Mouse (Mus musculus) hindbrain, embryonic 11.5 days (tissue): ENCODE measurements around the gene Inpp4b. TPM values are rescaled to one million over a fixed set of nuclear protein-coding genes. Genes with fewer than 3 reads are reported as not detected.

Experiments used
- ATAC-seq: fragments of 200-750 bp; cut with Nextera tagmentation; 2 replicates; pipeline ENCODE4 v1.8.0; 2017; ENCODE audit warnings: mild to moderate bottlenecking, moderate TSS enrichment, moderate library complexity; ENCODE audit not compliant: low FRiP score
- DNase-seq: peaks from one replicate; pipeline ENCODE4 v3.0.0-alpha.2; 2015; ENCODE audit warnings: low spot score
- H3K27ac ChIP-seq: fragments of 300-500 bp; sonication (generic); 2 replicates; pipeline ENCODE4 v1.5.1; 2014; ENCODE audit warnings: mild to moderate bottlenecking, low read depth, low read length
- H3K27me3 ChIP-seq: fragments of 300-500 bp; sonication (generic); 2 replicates; pipeline ENCODE4 v1.6.1; 2014; ENCODE audit warnings: mild to moderate bottlenecking, low read length, moderate library complexity, mixed read lengths; ENCODE audit not compliant: control insufficient read depth, insufficient read depth
- H3K36me3 ChIP-seq: fragments of 300-500 bp; sonication (generic); 2 replicates; pipeline ENCODE4 v1.6.1; 2014; ENCODE audit warnings: mild to moderate bottlenecking, low read length, moderate library complexity, mixed read lengths; ENCODE audit not compliant: control insufficient read depth, insufficient read depth
- H3K4me1 ChIP-seq: fragments of 300-500 bp; sonication (generic); replicated peaks from 2 replicates; pipeline ENCODE4 v1.6.1; 2014; ENCODE audit warnings: low read length, mixed read lengths; ENCODE audit not compliant: control insufficient read depth, insufficient read depth
- H3K4me2 ChIP-seq: fragments of 300-500 bp; sonication (generic); replicated peaks from 2 replicates; pipeline ENCODE4 v1.6.1; 2014; ENCODE audit warnings: mild to moderate bottlenecking, low read depth, low read length
- H3K4me3 ChIP-seq: fragments of 300-500 bp; sonication (generic); 2 replicates; pipeline ENCODE4 v1.5.1; 2014; ENCODE audit warnings: low read depth, low read length
- H3K9ac ChIP-seq: fragments of 300-500 bp; sonication (generic); 2 replicates; pipeline ENCODE4 v1.6.1; 2014; ENCODE audit warnings: low read depth, low read length
- H3K9me3 ChIP-seq: fragments of 300-500 bp; sonication (generic); 2 replicates; pipeline ENCODE4 v1.6.1; 2016; ENCODE audit warnings: low read length; ENCODE audit not compliant: control insufficient read depth
- WGBS: fragments of 180-500 bp; shearing (Covaris S2); extraction: QIAGEN DNeasy Blood & Tissue Kit; methylation state at CpG from one replicate; pipeline ENCODE4 v1.1.7; 2014; 5-methylcytosine and 5-hydroxymethylcytosine counted together
- polyA plus RNA-seq: library from polyadenylated mRNA; unstranded; fragments of >200 nt; fragmentation: Nextera tagmentation; extraction: Ambion mirVana; gene quantifications from 2 replicates; pipeline ENCODE4 v1.2.1, GENCODE M21; 2014

Gene Inpp4b
- polyA plus RNA-seq, 1 experiment from 2014 or later: 7.0 TPM

- Histone ChIP-seq H3K9ac (no peak overlapping the region), H3K36me3 (no peaks in the 10 kb centered on the region), H3K4me3 (no peak overlapping the region), H3K9me3 (no peaks in the 10 kb centered on the region), H3K4me1 (no peaks in the 10 kb centered on the region), H3K4me2 (no peak overlapping the region), H3K27ac (no peak overlapping the region), H3K27me3 (no peaks in the 10 kb centered on the region)
- ATAC-seq (no peak), DNase-seq (no peak)
- 89% methylated on average over 5 of the region's 5 CpGs for WGBS
Measured at GRCm38 (mm10) chr8:81946812-81947211, 604.5 kb downstream of the Inpp4b start.

DNA sequence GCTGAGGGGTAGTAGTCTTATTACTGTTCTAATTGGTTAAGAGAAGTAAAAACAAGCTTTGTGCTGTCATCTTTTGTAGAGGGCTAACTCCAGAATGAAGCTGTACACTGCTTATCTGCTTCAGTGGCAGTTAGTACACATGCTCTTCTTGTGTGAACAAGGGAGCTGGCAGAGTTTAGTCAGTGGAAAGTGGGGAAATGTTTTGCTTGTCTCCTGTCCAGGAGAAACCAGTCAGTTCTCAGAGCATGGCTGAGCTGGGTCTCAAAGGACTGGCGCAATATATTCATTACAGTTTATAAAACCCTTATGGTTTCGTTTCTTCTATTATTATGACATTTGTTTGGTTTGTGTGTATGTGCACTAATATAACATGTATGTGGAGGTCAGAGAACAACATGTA, 610.7 kb downstream of the Inpp4b start:
- H3K36me3 ChIP-seq: no peaks in the 10 kb centered on the region
- 94% methylated on average over 2 of the region's 2 CpGs for WGBS
- ATAC-seq (no peak), DNase-seq (no peak)
- H3K4me1 ChIP-seq: no peaks in the 10 kb centered on the region
- H3K9me3 ChIP-seq: no peaks in the 10 kb centered on the region
- H3K27ac ChIP-seq: no peak overlapping the region
- H3K9ac ChIP-seq: no peak overlapping the region
- no peak overlapping the region for H3K4me2 ChIP-seq
- no peaks in the 10 kb centered on the region for H3K27me3 ChIP-seq
- no peak overlapping the region for H3K4me3 ChIP-seq

- Histone ChIP-seq H3K36me3 (no peaks in the 10 kb centered on the region), H3K4me3 (no peak overlapping the region), H3K9me3 (no peaks in the 10 kb centered on the region), H3K4me2 (no peak overlapping the region), H3K9ac (no peak overlapping the region), H3K27ac (no peak overlapping the region), H3K4me1 (no peaks in the 10 kb centered on the region), H3K27me3 (no peaks in the 10 kb centered on the region)
- 65% methylated on average over 8 of the region's 8 CpGs for WGBS
- DNase-seq: peak; percentile 3
- ATAC-seq: no peak
Measured at GRCm38 (mm10) chr8:81985128-81985665, 642.8 kb downstream of the Inpp4b start.

GRCm38 (mm10) chr8:81992966-81993365, 650.6 kb downstream of the Inpp4b start:
- no peaks in the 10 kb centered on the region for H3K9me3 ChIP-seq
- H3K27ac ChIP-seq: no peak overlapping the region
- H3K36me3 ChIP-seq: no peaks in the 10 kb centered on the region
- 90% methylated on average over 3 of the region's 3 CpGs for WGBS
- ATAC-seq (no peak), DNase-seq (no peak)
- H3K27me3 ChIP-seq: no peaks in the 10 kb centered on the region
- no peak overlapping the region for H3K4me2 ChIP-seq
- no peak overlapping the region for H3K4me3 ChIP-seq
- no peak overlapping the region for H3K9ac ChIP-seq
- no peaks in the 10 kb centered on the region for H3K4me1 ChIP-seq

DNA sequence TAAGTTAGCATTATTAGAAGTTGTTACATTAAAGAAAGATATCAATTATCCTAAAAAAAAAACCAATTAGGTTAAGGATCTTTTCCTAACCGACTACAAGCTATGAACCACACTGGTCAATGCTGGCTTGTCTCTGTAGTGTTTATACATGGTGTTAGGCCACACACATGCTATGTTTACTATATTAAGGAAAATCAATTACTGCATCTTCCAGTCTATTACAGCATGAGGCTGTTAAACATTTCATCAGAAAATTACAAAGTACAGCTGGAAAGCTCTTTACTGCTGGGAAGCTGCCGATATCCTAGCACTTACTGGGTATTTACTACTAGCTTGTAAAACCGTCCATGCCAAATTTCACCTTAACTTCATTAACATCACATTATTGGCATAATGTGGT, 653.9 kb downstream of the Inpp4b start:
- ATAC-seq: no peak
- H3K27me3 ChIP-seq: no peaks in the 10 kb centered on the region
- no peak overlapping the region for H3K4me2 ChIP-seq
- no peak overlapping the region for H3K9ac ChIP-seq
- DNase-seq: no peak
- H3K4me1 ChIP-seq: no peaks in the 10 kb centered on the region
- no peak overlapping the region for H3K4me3 ChIP-seq
- H3K36me3 ChIP-seq: no peaks in the 10 kb centered on the region
- 86% methylated on average over 3 of the region's 3 CpGs for WGBS
- H3K27ac ChIP-seq: no peak overlapping the region
- no peaks in the 10 kb centered on the region for H3K9me3 ChIP-seq

GRCm38 (mm10) chr8:81996823-81997222, 654.5 kb downstream of the Inpp4b start:
- WGBS: 94% methylated on average over 1 of the region's 1 CpGs
- Histone ChIP-seq H3K27me3 (no peaks in the 10 kb centered on the region), H3K4me2 (no peak overlapping the region), H3K4me1 (no peaks in the 10 kb centered on the region), H3K27ac (no peak overlapping the region), H3K9ac (no peak overlapping the region), H3K4me3 (no peak overlapping the region), H3K36me3 (no peaks in the 10 kb centered on the region), H3K9me3 (no peaks in the 10 kb centered on the region)
- ATAC-seq (no peak), DNase-seq (no peak)

GRCm38 (mm10) chr8:82004158-82004557, 661.8 kb downstream of the Inpp4b start:
- no peaks in the 10 kb centered on the region for H3K9me3 ChIP-seq
- H3K27ac ChIP-seq: no peak overlapping the region
- WGBS: 76% methylated on average over 4 of the region's 4 CpGs
- no peaks in the 10 kb centered on the region for H3K36me3 ChIP-seq
- no peaks in the 10 kb centered on the region for H3K4me1 ChIP-seq
- no peak overlapping the region for H3K9ac ChIP-seq
- peak; percentile 57; the same call in 1 of the 2 replicates for ATAC-seq
- no peaks in the 10 kb centered on the region for H3K27me3 ChIP-seq
- H3K4me2 ChIP-seq: no peak overlapping the region
- H3K4me3 ChIP-seq: no peak overlapping the region
- no peak for DNase-seq

DNA sequence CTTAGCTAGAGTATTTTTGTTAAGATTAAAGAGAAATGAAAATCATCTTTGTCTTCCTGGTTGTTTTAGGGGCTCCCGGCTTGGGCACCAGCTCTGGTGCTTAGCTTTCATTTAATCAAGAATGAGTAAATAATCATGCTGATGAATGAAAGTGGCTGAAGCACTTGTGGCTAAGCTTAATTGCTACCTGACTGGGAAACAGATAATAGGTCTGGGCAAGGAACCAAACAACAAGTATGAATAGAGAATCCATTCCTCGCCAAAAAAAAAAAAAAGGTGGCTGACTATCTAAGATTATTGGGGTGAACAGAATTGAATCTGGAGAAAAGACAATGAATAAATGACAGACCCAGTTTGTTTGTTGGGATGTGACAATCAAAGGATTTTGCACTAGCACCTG, 663.1 kb downstream of the Inpp4b start:
- Histone ChIP-seq H3K36me3 (no peaks in the 10 kb centered on the region), H3K27ac (no peak overlapping the region), H3K9ac (no peak overlapping the region), H3K4me3 (no peak overlapping the region), H3K4me1 (no peaks in the 10 kb centered on the region), H3K4me2 (no peak overlapping the region), H3K27me3 (no peaks in the 10 kb centered on the region), H3K9me3 (no peaks in the 10 kb centered on the region)
- ATAC-seq (no peak), DNase-seq (no peak)
- 90% methylated on average over 2 of the region's 2 CpGs for WGBS

DNA sequence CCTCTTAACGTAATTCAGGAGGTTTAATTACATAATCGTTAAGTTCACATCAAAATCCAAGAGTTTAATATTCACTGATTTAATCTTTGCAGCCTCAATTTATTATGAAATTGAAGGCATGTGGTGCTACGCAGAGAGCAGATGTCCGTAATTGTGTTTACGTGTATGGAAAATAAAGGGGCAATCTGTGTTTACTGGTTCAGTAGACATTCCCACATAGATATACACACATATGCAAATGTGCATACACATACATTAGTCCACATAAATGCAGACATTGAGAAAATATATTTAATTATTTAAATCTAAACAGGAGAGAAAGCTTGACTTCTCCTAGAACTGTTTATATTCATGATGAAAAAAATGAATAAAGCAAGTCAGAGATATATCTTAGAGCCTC, 675.4 kb downstream of the Inpp4b start:
- H3K27me3 ChIP-seq: no peaks in the 10 kb centered on the region
- H3K4me2 ChIP-seq: no peak overlapping the region
- DNase-seq (no peak), ATAC-seq (no peak)
- H3K4me1 ChIP-seq: no peaks in the 10 kb centered on the region
- H3K4me3 ChIP-seq: no peak overlapping the region
- H3K9me3 ChIP-seq: no peaks in the 10 kb centered on the region
- no peaks in the 10 kb centered on the region for H3K36me3 ChIP-seq
- 90% methylated on average over 5 of the region's 5 CpGs for WGBS
- H3K9ac ChIP-seq: no peak overlapping the region
- no peak overlapping the region for H3K27ac ChIP-seq
